Mouse (Mus musculus) kidney, postnatal 0 days (tissue): ENCODE results near the gene Sestd1. TPM values are rescaled to one million over a fixed set of nuclear protein-coding genes. Genes with fewer than 3 reads are reported as not detected.

Source experiments
- ATAC-seq: fragments of 200-750 bp; cut with Nextera tagmentation; replicated peaks from 2 replicates; pipeline ENCODE4 v1.8.0; 2017; ENCODE audit warnings: low read depth, moderate number of reproducible peaks, moderate TSS enrichment, moderate library complexity; ENCODE audit not compliant: low FRiP score
- DNase-seq: peaks from one replicate; pipeline ENCODE4 v3.0.0-alpha.2; 2016; ENCODE audit warnings: low spot score
- H3K27ac ChIP-seq: fragments of 300-500 bp; sonication (generic); 2 replicates; pipeline ENCODE4 v1.5.1; 2014; ENCODE audit warnings: mild to moderate bottlenecking
- H3K27me3 ChIP-seq: fragments of 300-500 bp; sonication (generic); 2 replicates; pipeline ENCODE4 v1.6.1; 2014; ENCODE audit warnings: low read length, mixed read lengths; ENCODE audit not compliant: insufficient read depth
- H3K36me3 ChIP-seq: fragments of 300-500 bp; sonication (generic); 2 replicates; pipeline ENCODE4 v1.6.1; 2014; ENCODE audit warnings: low read length, mixed read lengths; ENCODE audit not compliant: insufficient read depth
- H3K4me1 ChIP-seq: fragments of 300-500 bp; sonication (generic); replicated peaks from 2 replicates; pipeline ENCODE4 v1.6.1; 2014; ENCODE audit warnings: antibody characterized with exemption, low read length, mixed read lengths; ENCODE audit not compliant: insufficient read depth
- H3K4me2 ChIP-seq: fragments of 300-500 bp; sonication (generic); 2 replicates; pipeline ENCODE4 v1.6.1; 2014; ENCODE audit warnings: mild to moderate bottlenecking, low read length, moderate library complexity, mixed read lengths
- H3K4me3 ChIP-seq: fragments of 300-500 bp; sonication (generic); replicated peaks from 2 replicates; pipeline ENCODE4 v1.5.1; 2014; ENCODE audit warnings: low read depth, low read length
- H3K9ac ChIP-seq: fragments of 300-500 bp; sonication (generic); 2 replicates; pipeline ENCODE4 v1.6.1; 2014; ENCODE audit warnings: low read depth, low read length
- H3K9me3 ChIP-seq: fragments of 300-500 bp; sonication (generic); replicated peaks from 2 replicates; pipeline ENCODE4 v1.6.1; 2016; ENCODE audit warnings: low read length, inconsistent platforms, mixed read lengths
- CTCF ChIP-seq: IDR thresholded peaks from 2 replicates; pipeline ENCODE4 v1.5.1; 2016; ENCODE audit warnings: antibody characterized with exemption, low read depth, mild to moderate bottlenecking, moderate library complexity
- WGBS: fragments of 180-500 bp; shearing (Covaris S2); extraction: QIAGEN DNeasy Blood & Tissue Kit; methylation state at CpG from one replicate; pipeline ENCODE4 v1.1.7; 2014; 5-methylcytosine and 5-hydroxymethylcytosine counted together
- polyA plus RNA-seq: library from polyadenylated mRNA; unstranded; fragments of >200 nt; fragmentation: Nextera tagmentation; extraction: Ambion mirVana; gene quantifications from 2 replicates; pipeline ENCODE4 v1.2.1, GENCODE M21; 2015

Gene Sestd1
- 36.8 and 39.4 TPM in 2 replicates for polyA plus RNA-seq

DNA sequence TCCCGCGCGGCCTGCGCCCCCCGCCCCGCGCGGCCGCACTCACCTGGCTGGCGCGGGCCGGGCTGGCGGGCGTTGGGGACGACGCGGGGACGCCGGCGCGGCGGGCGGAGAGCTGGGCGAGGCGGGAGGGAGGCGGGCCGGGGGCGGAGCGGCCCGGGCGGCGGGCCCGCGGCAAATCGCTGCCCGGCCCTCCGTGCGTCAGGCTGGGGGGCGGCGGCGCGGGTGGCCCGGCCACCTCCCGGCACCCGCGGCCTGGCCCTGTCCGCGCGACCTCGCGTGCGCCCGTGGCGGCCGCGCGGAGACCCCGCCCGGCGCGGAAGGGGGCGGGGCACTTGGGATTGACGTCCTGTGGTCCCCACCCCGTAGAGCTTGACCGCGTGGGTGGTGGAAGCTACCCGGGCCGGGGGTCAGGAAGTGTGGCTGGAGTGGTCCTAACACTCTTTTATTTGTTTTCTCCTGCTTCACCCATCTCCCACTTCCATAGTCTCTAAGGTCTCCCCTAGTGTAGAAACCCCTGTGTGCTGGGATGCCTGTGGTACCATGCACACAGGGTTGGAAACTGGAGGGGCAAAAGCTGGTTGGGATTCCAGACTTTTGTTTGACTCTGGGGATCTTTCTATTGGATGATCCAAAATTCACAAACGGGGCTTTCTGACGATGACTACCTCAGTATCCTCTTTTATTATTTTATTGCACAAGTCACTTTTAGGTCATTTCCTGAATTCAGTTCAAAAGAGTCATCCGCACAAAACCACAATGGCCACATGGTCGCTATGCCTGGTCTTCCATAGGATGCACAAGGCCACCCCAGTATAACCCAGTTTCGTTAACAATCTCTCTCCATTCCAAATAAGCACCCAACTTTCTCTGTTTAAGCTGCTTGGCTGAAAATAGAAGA is at the start of gene Sestd1:
Sestd1 (minus strand) TSS at position 81 of the 898 bp plus-strand sequence.
- 7% methylated on average over 31 of the region's 73 CpGs for WGBS

DNA sequence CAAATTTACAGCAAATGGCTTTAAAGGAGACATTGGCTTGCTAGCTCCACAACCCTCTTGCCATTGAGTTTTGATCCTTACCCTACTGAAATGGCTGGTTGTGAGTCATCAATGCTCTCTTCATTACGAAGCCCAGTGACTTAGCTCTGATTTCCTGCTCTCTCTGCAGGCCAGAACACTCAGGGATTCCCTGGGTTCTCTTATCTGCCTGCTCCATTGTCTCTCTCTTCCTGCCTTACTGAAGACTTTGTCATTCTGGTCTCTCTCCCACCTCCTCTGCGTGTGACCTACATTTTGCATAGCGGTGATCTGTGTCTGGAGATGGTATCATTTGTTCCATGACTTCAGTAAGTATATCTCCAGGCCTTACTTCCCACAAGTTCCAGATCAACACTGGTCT is 46.9 kb upstream of the Sestd1 start:
- DNase-seq (no peak), ATAC-seq (no peak)
- Histone ChIP-seq H3K4me2 (no peak overlapping the region), H3K27me3 (no peaks in the 10 kb centered on the region), H3K9me3 (no peaks in the 10 kb centered on the region), H3K4me1 (peaks cover 6% of the 10 kb centered on the region), H3K9ac (no peak overlapping the region), H3K27ac (no peak overlapping the region), H3K4me3 (no peak overlapping the region), H3K36me3 (no peaks in the 10 kb centered on the region)
- 79% methylated on average over 3 of the region's 3 CpGs for WGBS
- no peak for TF ChIP-seq CTCF

More for the DNA sequence above, at the start of gene Sestd1:
- no peaks in the 10 kb centered on the region for H3K36me3 ChIP-seq
- no peaks in the 10 kb centered on the region for H3K4me1 ChIP-seq
- no peak for TF ChIP-seq CTCF
- DNase-seq (peak; percentile 65), ATAC-seq (peak; percentile 86)
- no peaks in the 10 kb centered on the region for H3K9me3 ChIP-seq
- H3K27ac ChIP-seq = peak within 1 kb of the TSS; percentile 93
- no peaks in the 10 kb centered on the region for H3K27me3 ChIP-seq
- H3K9ac ChIP-seq = peak within 1 kb of the TSS; percentile 95
- peak within 1 kb of the TSS; percentile 94 for H3K4me3 ChIP-seq
- H3K4me2 ChIP-seq = peak within 1 kb of the TSS; percentile 88

DNA sequence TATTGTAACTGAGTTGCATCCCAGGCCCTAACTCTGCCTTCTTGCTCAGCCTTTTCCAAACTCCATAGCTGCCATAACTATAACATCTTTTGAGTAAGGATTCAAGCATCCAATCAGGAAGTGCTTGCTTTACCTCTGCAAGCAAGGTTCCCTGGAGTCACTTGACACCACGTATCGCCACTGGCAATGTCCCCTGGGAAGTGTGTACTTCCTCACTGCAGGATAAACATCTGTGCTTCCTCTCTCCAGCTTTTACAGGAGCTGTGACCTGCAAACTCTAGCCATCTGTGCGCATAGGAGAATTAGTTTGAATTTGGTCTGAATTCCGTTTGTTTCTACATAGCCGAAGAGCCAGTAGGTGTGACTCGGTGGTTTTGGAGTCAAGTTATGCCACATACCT is 43.3 kb upstream of the Sestd1 start:
- DNase-seq (peak; percentile 34), ATAC-seq (no peak)
- Histone ChIP-seq H3K27ac (0 out of 2 replicates have a peak overlapping the region, but pooled peaks have one; percentile 3), H3K36me3 (no peaks in the 10 kb centered on the region), H3K9me3 (no peaks in the 10 kb centered on the region), H3K4me2 (no peak overlapping the region), H3K4me1 (peaks cover 6% of the 10 kb centered on the region), H3K27me3 (no peaks in the 10 kb centered on the region), H3K9ac (no peak overlapping the region), H3K4me3 (no peak overlapping the region)
- no peak for TF ChIP-seq CTCF
- WGBS = 23% methylated on average over 6 of the region's 6 CpGs

DNA sequence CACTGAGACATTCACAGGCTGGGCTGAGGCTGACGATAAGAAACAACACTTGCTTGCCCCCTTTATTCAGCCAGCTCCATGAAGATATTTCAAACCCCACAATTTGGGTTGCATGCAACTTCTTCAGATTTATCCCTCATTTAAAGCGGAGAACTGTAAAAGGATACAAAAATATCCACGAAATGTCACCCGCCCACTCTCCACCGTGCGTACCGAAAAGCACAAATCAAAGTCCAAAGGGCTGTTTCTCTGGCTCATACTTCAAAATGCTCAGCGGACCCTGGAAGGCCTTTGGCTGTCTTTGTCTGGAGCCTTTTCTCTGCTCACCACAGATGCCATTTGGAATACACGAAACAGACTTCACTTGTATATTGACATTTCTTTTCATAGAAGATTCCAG is 42.8 kb upstream of the Sestd1 start:
- no peak overlapping the region for H3K4me3 ChIP-seq
- ATAC-seq (peak; percentile 77; the same call in 1 of the 2 replicates), DNase-seq (peak; percentile 62)
- H3K4me2 ChIP-seq = peak overlapping the region; percentile 21; the same call in 1 of the 2 replicates
- TF ChIP-seq CTCF = no peak
- peaks cover 6% of the 10 kb centered on the region for H3K4me1 ChIP-seq
- no peaks in the 10 kb centered on the region for H3K9me3 ChIP-seq
- WGBS = 19% methylated on average over 9 of the region's 9 CpGs
- no peak overlapping the region for H3K9ac ChIP-seq
- H3K27me3 ChIP-seq = no peaks in the 10 kb centered on the region
- H3K27ac ChIP-seq = peak overlapping the region; percentile 64
- no peaks in the 10 kb centered on the region for H3K36me3 ChIP-seq

DNA sequence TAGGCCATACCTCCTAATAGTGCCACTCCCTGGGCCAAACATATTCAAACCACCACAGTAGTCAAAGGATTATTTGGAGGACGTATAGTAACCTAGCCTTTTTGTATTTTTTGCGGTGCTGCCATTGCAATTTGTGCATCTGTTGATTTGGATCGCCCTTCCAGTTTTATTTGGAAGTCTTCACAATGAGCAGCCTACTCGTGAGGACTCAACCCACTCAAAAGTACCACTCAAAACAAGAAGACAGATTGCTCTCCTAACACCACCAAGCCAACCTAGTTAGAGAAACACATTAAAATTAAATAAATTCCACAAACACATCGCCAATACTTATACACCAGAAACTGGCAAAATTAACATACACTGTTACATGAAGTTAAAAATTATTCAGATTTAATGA is 38.8 kb upstream of the Sestd1 start:
- Histone ChIP-seq H3K4me2 (no peak overlapping the region), H3K27ac (no peak overlapping the region), H3K9me3 (no peaks in the 10 kb centered on the region), H3K36me3 (no peaks in the 10 kb centered on the region), H3K9ac (no peak overlapping the region), H3K4me3 (no peak overlapping the region), H3K27me3 (no peaks in the 10 kb centered on the region), H3K4me1 (peaks cover 6% of the 10 kb centered on the region)
- ATAC-seq (no peak), DNase-seq (no peak)
- 94% methylated on average over 5 of the region's 5 CpGs for WGBS
- TF ChIP-seq CTCF = no peak

DNA sequence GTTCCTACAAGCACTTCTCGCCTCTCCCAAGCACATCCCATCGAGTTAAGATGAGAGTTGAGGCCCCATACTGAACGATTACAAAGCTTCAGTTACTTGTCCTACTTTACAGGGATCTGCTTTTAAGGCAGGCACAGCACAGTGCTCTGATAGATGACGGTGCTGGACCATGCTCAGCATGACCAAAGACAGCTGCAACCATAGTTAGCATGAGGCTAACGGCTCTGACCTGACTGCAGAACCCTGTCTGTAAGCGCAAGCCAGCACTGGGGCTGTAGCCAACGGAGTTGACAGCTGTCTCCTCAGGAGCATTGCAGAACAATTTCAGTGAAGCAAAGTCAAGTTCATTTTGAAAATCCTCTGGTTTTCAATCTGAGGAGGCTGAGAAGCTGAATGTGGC is 36.6 kb upstream of the Sestd1 start:
- Histone ChIP-seq H3K27me3 (no peaks in the 10 kb centered on the region), H3K9ac (no peak overlapping the region), H3K4me1 (no peaks in the 10 kb centered on the region), H3K9me3 (no peaks in the 10 kb centered on the region), H3K36me3 (no peaks in the 10 kb centered on the region), H3K4me3 (no peak overlapping the region), H3K27ac (no peak overlapping the region), H3K4me2 (no peak overlapping the region)
- ATAC-seq = no peak
- peak; percentile 37 for DNase-seq
- WGBS = 27% methylated on average over 7 of the region's 7 CpGs
- TF ChIP-seq CTCF = no peak
